Mouse (Mus musculus) heart, postnatal 0 days (tissue): ENCODE data around the gene Mettl2.
"Not testable (repeated sequence)": the region's sequence is repeated elsewhere in the genome, so short reads cannot be mapped to it uniquely, and the experiment has no call there.

Source experiments
- CTCF ChIP-seq: IDR thresholded peaks from 2 replicates; pipeline ENCODE4 v1.5.1; 2016; ENCODE audit warnings: antibody characterized with exemption, control low read depth, low read depth
- EP300 ChIP-seq: IDR thresholded peaks from 2 replicates; pipeline ENCODE4 v1.6.1; 2016; ENCODE audit warnings: antibody characterized with exemption, low read depth

DNA sequence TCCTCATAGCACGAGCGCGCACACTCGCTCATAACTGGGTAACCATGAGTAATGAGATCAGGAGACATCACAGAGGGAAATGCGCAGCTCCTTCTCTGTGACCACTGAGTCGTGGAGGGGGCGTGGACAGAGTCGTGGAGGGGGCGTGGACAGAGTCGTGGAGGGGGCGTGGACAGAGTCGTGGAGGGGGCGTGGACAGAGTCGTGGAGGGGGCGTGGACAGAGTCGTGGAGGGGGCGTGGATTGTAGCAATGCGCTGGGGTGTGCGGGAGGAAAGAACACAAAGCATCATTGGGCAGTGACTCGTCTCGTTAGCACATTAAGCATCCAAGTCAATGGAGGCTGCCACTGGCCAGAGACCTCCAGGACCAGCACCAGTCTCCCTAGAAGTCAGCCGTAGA lies 13.8 kb upstream of the Mettl2 start:
- not testable (repeated sequence) for TF ChIP-seq CTCF, EP300
